Mouse (Mus musculus): ENCODE measurements around the gene Pnkd. TPM values are rescaled to one million over a fixed set of nuclear protein-coding genes. Genes with fewer than 3 reads are reported as not detected.

Gene Pnkd
- 166 and 167 TPM in 2 replicates for polyA plus RNA-seq (2015; fragmentation: Nextera tagmentation; extraction: Ambion mirVana)

DNA sequence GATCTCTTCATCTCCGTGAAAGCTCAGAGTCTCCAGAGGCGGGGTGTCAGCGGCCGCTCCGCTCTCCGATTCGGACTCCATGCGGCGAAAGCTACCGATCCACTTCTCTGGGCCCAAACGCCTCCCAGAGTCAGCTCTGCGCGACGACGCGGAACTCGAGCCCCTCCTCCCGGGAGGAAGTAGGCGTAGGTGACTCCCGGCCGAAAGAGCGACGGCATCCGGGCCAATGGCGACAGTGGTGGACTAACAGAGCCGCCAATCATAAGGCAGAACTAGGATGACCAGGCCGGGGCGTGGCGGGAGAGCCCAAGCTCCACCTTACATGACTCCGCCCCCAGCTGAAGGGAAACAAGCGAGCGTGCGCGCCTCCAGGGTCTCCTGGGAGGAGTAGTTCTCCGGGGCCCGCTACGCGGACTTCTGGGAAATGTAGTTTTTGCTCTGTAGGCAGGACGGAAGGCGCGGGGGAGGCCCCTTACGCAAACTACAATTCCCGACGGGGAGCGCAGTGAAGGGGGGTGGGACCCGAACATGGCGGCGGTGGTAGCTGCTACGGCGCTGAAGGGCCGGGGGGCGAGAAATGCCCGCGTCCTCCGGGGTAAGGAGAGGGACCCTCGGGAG lies at the start of gene Pnkd, which contains the start of gene Aamp:
Pnkd (plus strand) TSS at position 388 of the 618 bp plus-strand sequence.
Aamp (minus strand) TSS at position 196 of the 618 bp plus-strand sequence.
- peak within 1 kb of the TSS; percentile 90 for H3K4me2 ChIP-seq (ENCODE audit: low read length)
- peaks cover 21% of the 10 kb centered on the region for H3K4me1 ChIP-seq (ENCODE audit: control insufficient read depth, insufficient read depth, low read depth, low read length)
- peak within 1 kb of the TSS; percentile 84 for H3K9ac ChIP-seq (ENCODE audit: low read depth, low read length)
- peak; percentile 97 for ATAC-seq
- peaks cover 23% of the 10 kb centered on the region for H3K36me3 ChIP-seq (ENCODE audit: control insufficient read depth, insufficient read depth, low read length)
- H3K9me3 ChIP-seq (ENCODE audit: control insufficient read depth, low read length): no peaks in the 10 kb centered on the region
- no peaks in the 10 kb centered on the region for H3K27me3 ChIP-seq (replicated peaks; ENCODE audit: control insufficient read depth, insufficient read depth, low read length)
- H3K27ac ChIP-seq (ENCODE audit: low read depth, low read length): peak within 1 kb of the TSS; percentile 84
- peak within 1 kb of the TSS; percentile 86 for H3K4me3 ChIP-seq (ENCODE audit: low read length)
- under 1% methylated on average over 56 of the region's 56 CpGs for WGBS

DNA sequence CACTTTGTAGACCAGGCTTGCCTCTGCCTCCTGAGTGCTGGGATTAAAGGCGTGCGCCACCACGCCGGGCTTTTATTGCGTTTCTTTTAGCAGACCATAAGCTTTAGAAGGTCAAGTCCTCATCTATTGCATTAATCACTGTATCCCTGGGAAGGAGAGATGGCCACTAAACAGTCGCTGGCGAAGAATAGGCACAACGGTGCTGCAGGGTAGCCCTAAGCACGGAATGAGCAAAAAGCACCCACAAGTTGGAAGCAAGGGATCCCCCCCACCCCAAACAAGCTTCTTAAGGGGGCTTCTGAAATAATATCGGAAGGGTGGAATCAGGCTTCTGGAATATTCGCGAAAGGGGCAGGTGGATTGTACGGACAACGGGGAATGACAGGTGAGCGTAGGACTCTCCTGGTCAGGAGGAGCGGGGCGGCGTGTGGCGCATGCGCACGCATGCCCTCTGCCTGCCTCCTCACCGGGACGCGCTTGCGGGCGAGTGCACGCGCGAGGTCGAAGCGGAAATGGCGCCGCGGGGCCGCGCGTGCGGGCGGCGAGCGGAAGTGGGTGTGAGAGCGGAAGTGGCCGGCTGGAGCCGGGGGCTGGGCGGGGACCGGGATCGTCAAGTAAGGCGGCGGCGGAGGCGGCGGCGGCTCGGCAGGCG lies 48.7 kb upstream of the Pnkd start, which contains the start of gene Arpc2:
Arpc2 (plus strand) TSS at position 147 of the 652 bp plus-strand sequence.
- peaks cover 34% of the 10 kb centered on the region for H3K4me1 ChIP-seq (ENCODE audit: control insufficient read depth, insufficient read depth, low read depth, low read length)
- H3K27me3 ChIP-seq (replicated peaks; ENCODE audit: control insufficient read depth, insufficient read depth, low read length): no peaks in the 10 kb centered on the region
- H3K27ac ChIP-seq (ENCODE audit: low read depth, low read length): peak within 1 kb of the TSS; percentile 91
- ATAC-seq: peak; percentile 95
- H3K4me2 ChIP-seq (ENCODE audit: low read length): peak within 1 kb of the TSS; percentile 87
- no peaks in the 10 kb centered on the region for H3K36me3 ChIP-seq (ENCODE audit: control insufficient read depth, insufficient read depth, low read length)
- H3K4me3 ChIP-seq (ENCODE audit: low read length): peak within 1 kb of the TSS; percentile 94
- peak within 1 kb of the TSS; percentile 81 for H3K9ac ChIP-seq (ENCODE audit: low read depth, low read length)
- H3K9me3 ChIP-seq (ENCODE audit: control insufficient read depth, low read length): no peaks in the 10 kb centered on the region
- 1% methylated on average over 44 of the region's 55 CpGs for WGBS

GRCm38 (mm10) chr1:74236590-74237317 lies 48.0 kb upstream of the Pnkd start:
- H3K4me3 ChIP-seq (ENCODE audit: low read length): peak overlapping the region; percentile 94
- H3K9me3 ChIP-seq (ENCODE audit: control insufficient read depth, low read length): no peaks in the 10 kb centered on the region
- H3K27me3 ChIP-seq (replicated peaks; ENCODE audit: control insufficient read depth, insufficient read depth, low read length): no peaks in the 10 kb centered on the region
- WGBS: under 1% methylated on average over 44 of the region's 57 CpGs
- H3K4me2 ChIP-seq (ENCODE audit: low read length): peak overlapping the region; percentile 87
- ATAC-seq: peak; percentile 83
- H3K27ac ChIP-seq (ENCODE audit: low read depth, low read length): peak overlapping the region; percentile 91
- peaks cover 34% of the 10 kb centered on the region for H3K4me1 ChIP-seq (ENCODE audit: control insufficient read depth, insufficient read depth, low read depth, low read length)
- no peaks in the 10 kb centered on the region for H3K36me3 ChIP-seq (ENCODE audit: control insufficient read depth, insufficient read depth, low read length)
- peak overlapping the region; percentile 81 for H3K9ac ChIP-seq (ENCODE audit: low read depth, low read length)

- no peaks in the 10 kb centered on the region for H3K9me3 ChIP-seq (ENCODE audit: control insufficient read depth, low read length)
- ATAC-seq: no peak
- 48% methylated on average over 5 of the region's 5 CpGs for WGBS
- H3K27ac ChIP-seq (ENCODE audit: low read depth, low read length): no peak overlapping the region
- H3K4me1 ChIP-seq (ENCODE audit: control insufficient read depth, insufficient read depth, low read depth, low read length): peaks cover 34% of the 10 kb centered on the region
- H3K4me3 ChIP-seq (ENCODE audit: low read length): peak overlapping the region; percentile 94
- H3K4me2 ChIP-seq (ENCODE audit: low read length): peak overlapping the region; percentile 87
- no peaks in the 10 kb centered on the region for H3K27me3 ChIP-seq (replicated peaks; ENCODE audit: control insufficient read depth, insufficient read depth, low read length)
- H3K9ac ChIP-seq (ENCODE audit: low read depth, low read length): peak overlapping the region; percentile 81
- H3K36me3 ChIP-seq (ENCODE audit: control insufficient read depth, insufficient read depth, low read length): no peaks in the 10 kb centered on the region
Measured at GRCm38 (mm10) chr1:74237671-74238070, 47.1 kb upstream of the Pnkd start.

GRCm38 (mm10) chr1:74238136-74238535 lies 46.6 kb upstream of the Pnkd start:
- Histone ChIP-seq H3K4me1 (ENCODE audit: control insufficient read depth, insufficient read depth, low read depth, low read length) (peaks cover 34% of the 10 kb centered on the region), H3K4me3 (ENCODE audit: low read length) (peak overlapping the region; percentile 94), H3K9ac (ENCODE audit: low read depth, low read length) (peak overlapping the region; percentile 81), H3K27ac (ENCODE audit: low read depth, low read length) (no peak overlapping the region), H3K9me3 (ENCODE audit: control insufficient read depth, low read length) (no peaks in the 10 kb centered on the region), H3K36me3 (ENCODE audit: control insufficient read depth, insufficient read depth, low read length) (no peaks in the 10 kb centered on the region), H3K4me2 (ENCODE audit: low read length) (peak overlapping the region; percentile 87), H3K27me3 (replicated peaks; ENCODE audit: control insufficient read depth, insufficient read depth, low read length) (no peaks in the 10 kb centered on the region)
- WGBS: 74% methylated on average over 1 of the region's 1 CpGs
- no peak for ATAC-seq

- Histone ChIP-seq H3K27ac (ENCODE audit: low read depth, low read length) (no peak overlapping the region), H3K4me2 (ENCODE audit: low read length) (peak overlapping the region; percentile 22), H3K9ac (ENCODE audit: low read depth, low read length) (no peak overlapping the region), H3K27me3 (replicated peaks; ENCODE audit: control insufficient read depth, insufficient read depth, low read length) (no peaks in the 10 kb centered on the region), H3K4me3 (ENCODE audit: low read length) (no peak overlapping the region), H3K36me3 (ENCODE audit: control insufficient read depth, insufficient read depth, low read length) (no peaks in the 10 kb centered on the region), H3K4me1 (ENCODE audit: control insufficient read depth, insufficient read depth, low read depth, low read length) (peaks cover 34% of the 10 kb centered on the region), H3K9me3 (ENCODE audit: control insufficient read depth, low read length) (no peaks in the 10 kb centered on the region)
- ATAC-seq: no peak
- WGBS: 75% methylated on average over 7 of the region's 7 CpGs
Measured at GRCm38 (mm10) chr1:74239162-74239561, 45.6 kb upstream of the Pnkd start.

GRCm38 (mm10) chr1:74239618-74240017 lies 45.1 kb upstream of the Pnkd start:
- H3K9ac ChIP-seq (ENCODE audit: low read depth, low read length): no peak overlapping the region
- ATAC-seq: no peak
- H3K4me2 ChIP-seq (ENCODE audit: low read length): peak overlapping the region; percentile 22

DNA sequence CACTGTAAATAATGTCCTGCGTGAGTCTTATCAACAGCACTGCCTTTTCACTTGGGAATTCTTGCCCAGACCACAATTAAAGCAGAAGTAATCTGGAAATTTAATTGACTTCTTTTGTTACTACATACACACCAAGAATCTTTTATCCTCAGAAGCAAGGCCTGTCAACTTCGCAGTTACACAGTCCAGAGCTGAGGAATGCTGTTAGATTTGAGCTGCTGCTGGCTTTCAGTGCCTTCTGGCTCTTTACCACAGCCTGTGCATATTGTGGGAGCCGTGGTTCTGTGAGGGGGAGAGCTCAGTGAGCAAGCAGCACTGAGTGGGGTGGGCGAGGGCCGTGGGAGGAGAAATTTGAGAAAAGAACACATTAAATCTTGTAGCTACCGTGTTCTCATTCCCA lies 44.4 kb upstream of the Pnkd start:
- no peak for ATAC-seq
- H3K27ac ChIP-seq (ENCODE audit: low read depth, low read length): peak overlapping the region; percentile 51; the same call in 1 of the 2 replicates
- H3K4me3 ChIP-seq (ENCODE audit: low read length): no peak overlapping the region
- no peaks in the 10 kb centered on the region for H3K36me3 ChIP-seq (ENCODE audit: control insufficient read depth, insufficient read depth, low read length)
- H3K9me3 ChIP-seq (ENCODE audit: control insufficient read depth, low read length): no peaks in the 10 kb centered on the region
- 59% methylated on average over 6 of the region's 6 CpGs for WGBS
- peaks cover 34% of the 10 kb centered on the region for H3K4me1 ChIP-seq (ENCODE audit: control insufficient read depth, insufficient read depth, low read depth, low read length)
- H3K4me2 ChIP-seq (ENCODE audit: low read length): no peak overlapping the region
- H3K9ac ChIP-seq (ENCODE audit: low read depth, low read length): no peak overlapping the region
- H3K27me3 ChIP-seq (replicated peaks; ENCODE audit: control insufficient read depth, insufficient read depth, low read length): no peaks in the 10 kb centered on the region

More at GRCm38 (mm10) chr1:74239618-74240017, 45.1 kb upstream of the Pnkd start:
- H3K27ac ChIP-seq (ENCODE audit: low read depth, low read length): no peak overlapping the region
- H3K9me3 ChIP-seq (ENCODE audit: control insufficient read depth, low read length): no peaks in the 10 kb centered on the region
- peaks cover 34% of the 10 kb centered on the region for H3K4me1 ChIP-seq (ENCODE audit: control insufficient read depth, insufficient read depth, low read depth, low read length)
- H3K27me3 ChIP-seq (replicated peaks; ENCODE audit: control insufficient read depth, insufficient read depth, low read length): no peaks in the 10 kb centered on the region
- no peak overlapping the region for H3K4me3 ChIP-seq (ENCODE audit: low read length)
- WGBS: 61% methylated on average over 11 of the region's 11 CpGs
- no peaks in the 10 kb centered on the region for H3K36me3 ChIP-seq (ENCODE audit: control insufficient read depth, insufficient read depth, low read length)

GRCm38 (mm10) chr1:74240832-74241231 lies 43.9 kb upstream of the Pnkd start:
- Histone ChIP-seq H3K4me3 (ENCODE audit: low read length) (no peak overlapping the region), H3K4me2 (ENCODE audit: low read length) (no peak overlapping the region), H3K9ac (ENCODE audit: low read depth, low read length) (no peak overlapping the region), H3K4me1 (ENCODE audit: control insufficient read depth, insufficient read depth, low read depth, low read length) (peaks cover 34% of the 10 kb centered on the region), H3K27ac (ENCODE audit: low read depth, low read length) (peak overlapping the region; percentile 51; the same call in 1 of the 2 replicates), H3K27me3 (replicated peaks; ENCODE audit: control insufficient read depth, insufficient read depth, low read length) (no peaks in the 10 kb centered on the region), H3K36me3 (ENCODE audit: control insufficient read depth, insufficient read depth, low read length) (no peaks in the 10 kb centered on the region), H3K9me3 (ENCODE audit: control insufficient read depth, low read length) (no peaks in the 10 kb centered on the region)
- WGBS: 76% methylated on average over 4 of the region's 4 CpGs
- no peak for ATAC-seq
